Mouse (Mus musculus) myocyte (in vitro differentiated cells): ENCODE measurements at regions not wholly inside any gene's neighbourhood (a gene's known extent, or its start where the extent isn't known, plus 50 kb on each side); places are given as distances from the start of the nearest gene placed in this dataset.

Experiments used
- E2F4 ChIP-seq: IDR thresholded peaks from one replicate; pipeline ENCODE4 v1.6.1; 2011; ENCODE audit warnings: mild to moderate bottlenecking, control low read depth, moderate library complexity; ENCODE audit not compliant: insufficient read depth
- POLR2A ChIP-seq: IDR thresholded peaks from one replicate; pipeline ENCODE4 v1.6.1; 2011; ENCODE audit warnings: low read depth, mild to moderate bottlenecking, control low read depth, moderate library complexity; ENCODE audit not compliant: insufficient read length
- USF1 ChIP-seq: IDR thresholded peaks from one replicate; pipeline ENCODE4 v1.6.1; 2011; ENCODE audit warnings: low read depth, mild to moderate bottlenecking, control low read depth, moderate library complexity

- TF ChIP-seq E2F4 = no peak
- no peak for TF ChIP-seq POLR2A
- no peak for TF ChIP-seq USF1
Measured at GRCm38 (mm10) chr12:110031326-110031725, 247.5 kb upstream of the Dio3 start.
